Mouse (Mus musculus) kidney, adult 2 months (tissue): Measurements from ENCODE around the gene Gm21976. TPM values are rescaled to one million over a fixed set of nuclear protein-coding genes. Genes with fewer than 3 reads are reported as not detected.

Experiments used
- DNase-seq: peaks from one replicate; pipeline ENCODE4 v3.0.0; 2021
- H3K27ac ChIP-seq: fragments of 200-500 bp; 2 replicates; pipeline ENCODE4 v1.5.1; 2012; ENCODE audit warnings: low read depth, low read length, control low read depth, inconsistent platforms; ENCODE audit not compliant: insufficient read depth
- H3K27me3 ChIP-seq: fragments of 200-500 bp; replicated peaks from 2 replicates; pipeline ENCODE4 v1.6.1; 2012; ENCODE audit warnings: mild to moderate bottlenecking, moderate library complexity, low read length, inconsistent platforms; ENCODE audit not compliant: control insufficient read depth, insufficient read depth
- H3K36me3 ChIP-seq: fragments of 200-500 bp; 2 replicates; pipeline ENCODE4 v1.6.1; 2012; ENCODE audit warnings: mild to moderate bottlenecking, moderate library complexity, low read length, inconsistent platforms; ENCODE audit not compliant: control insufficient read depth, insufficient read depth
- H3K4me1 ChIP-seq: fragments of 200-500 bp; 2 replicates; pipeline ENCODE4 v1.6.1; 2011; ENCODE audit warnings: low read length; ENCODE audit not compliant: control insufficient read depth, insufficient read depth
- H3K4me3 ChIP-seq: fragments of 200-500 bp; 2 replicates; pipeline ENCODE4 v1.5.1; 2011; ENCODE audit warnings: mild to moderate bottlenecking, low read depth, low read length, control low read depth; ENCODE audit not compliant: insufficient read depth
- CTCF ChIP-seq: fragments of 200-500 bp; conservative IDR thresholded peaks from 2 replicates; pipeline ENCODE4 v1.5.1; 2011; ENCODE audit warnings: low read depth, mild to moderate bottlenecking, control low read depth, low read length, moderate library complexity, mixed read lengths; ENCODE audit not compliant: insufficient read depth, insufficient read length
- POLR2A ChIP-seq: fragments of 200-500 bp; IDR thresholded peaks from one replicate; pipeline ENCODE4 v1.6.1; 2011; ENCODE audit warnings: low read depth, low read length, control low read depth
- WGBS: fragments of 180-500 bp; shearing (Covaris S2); methylation state at CpG from one replicate; pipeline ENCODE4 v1.1.7; 2018; 5-methylcytosine and 5-hydroxymethylcytosine counted together
- polyA plus RNA-seq: library from polyadenylated mRNA; depleted of rRNA; stranded (reverse); fragments of >200 nt; gene quantifications from 2 replicates; pipeline ENCODE4 v1.2.3, GENCODE M21; 2012

The Gm21976 gene
- polyA plus RNA-seq, 1 experiment = not detected

- H3K4me3 ChIP-seq = no peak overlapping the region
- H3K36me3 ChIP-seq = no peaks in the 10 kb centered on the region
- no peaks in the 10 kb centered on the region for H3K4me1 ChIP-seq
- H3K27me3 ChIP-seq = 0 out of 2 replicates have a peak, but pooled peaks cover 2% of the 10 kb centered on the region
- WGBS = 51% methylated on average over 21 of the region's 21 CpGs
- H3K27ac ChIP-seq = no peak overlapping the region
- DNase-seq = peak; percentile 64
- no peak for TF ChIP-seq POLR2A
- peak; percentile 77 for TF ChIP-seq CTCF
Observed at GRCm38 (mm10) chr13:98298833-98299758, 19.4 kb downstream of the Gm21976 start.

- Histone ChIP-seq H3K27ac (no peak overlapping the region), H3K4me3 (no peak overlapping the region), H3K4me1 (no peaks in the 10 kb centered on the region), H3K36me3 (peaks cover 5% of the 10 kb centered on the region), H3K27me3 (no peaks in the 10 kb centered on the region)
- no peak for DNase-seq
- WGBS = 93% methylated on average over 9 of the region's 9 CpGs
- TF ChIP-seq CTCF = no peak
- TF ChIP-seq POLR2A = no peak
Observed at GRCm38 (mm10) chr13:98305257-98305656, 25.6 kb downstream of the Gm21976 start.

- H3K27me3 ChIP-seq = no peaks in the 10 kb centered on the region
- H3K4me3 ChIP-seq = no peak overlapping the region
- no peak for DNase-seq
- 34% methylated on average over 5 of the region's 5 CpGs for WGBS
- no peak overlapping the region for H3K27ac ChIP-seq
- peaks cover 12% of the 10 kb centered on the region for H3K36me3 ChIP-seq
- no peaks in the 10 kb centered on the region for H3K4me1 ChIP-seq
- TF ChIP-seq CTCF (no peak), POLR2A (no peak)
Observed at GRCm38 (mm10) chr13:98306393-98306792, 26.7 kb downstream of the Gm21976 start.

- H3K36me3 ChIP-seq = peaks cover 14% of the 10 kb centered on the region
- no peak overlapping the region for H3K27ac ChIP-seq
- no peaks in the 10 kb centered on the region for H3K4me1 ChIP-seq
- no peak for DNase-seq
- 45% methylated on average over 14 of the region's 14 CpGs for WGBS
- H3K4me3 ChIP-seq = no peak overlapping the region
- H3K27me3 ChIP-seq = no peaks in the 10 kb centered on the region
- TF ChIP-seq CTCF (no peak), POLR2A (no peak)
Observed at GRCm38 (mm10) chr13:98306852-98307475, 27.3 kb downstream of the Gm21976 start.

GRCm38 (mm10) chr13:98308004-98308403 is 28.3 kb downstream of the Gm21976 start:
- Histone ChIP-seq H3K27ac (no peak overlapping the region), H3K27me3 (no peaks in the 10 kb centered on the region), H3K4me1 (no peaks in the 10 kb centered on the region), H3K36me3 (peaks cover 21% of the 10 kb centered on the region), H3K4me3 (no peak overlapping the region)
- no peak for TF ChIP-seq POLR2A
- no peak for TF ChIP-seq CTCF
- 88% methylated on average over 5 of the region's 5 CpGs for WGBS
- no peak for DNase-seq

- H3K27me3 ChIP-seq = no peaks in the 10 kb centered on the region
- DNase-seq = no peak
- H3K27ac ChIP-seq = no peak overlapping the region
- WGBS = 76% methylated on average over 4 of the region's 4 CpGs
- H3K36me3 ChIP-seq = peaks cover 24% of the 10 kb centered on the region
- TF ChIP-seq CTCF (no peak), POLR2A (no peak)
- H3K4me3 ChIP-seq = no peak overlapping the region
- H3K4me1 ChIP-seq = no peaks in the 10 kb centered on the region; the same call in 1 of the 2 replicates
Observed at GRCm38 (mm10) chr13:98308724-98309123, 29.0 kb downstream of the Gm21976 start.

GRCm38 (mm10) chr13:98311597-98311996 is 31.9 kb downstream of the Gm21976 start:
- Histone ChIP-seq H3K27ac (no peak overlapping the region), H3K4me1 (peaks cover 4% of the 10 kb centered on the region; the same call in 1 of the 2 replicates), H3K27me3 (no peaks in the 10 kb centered on the region), H3K36me3 (peaks cover 24% of the 10 kb centered on the region), H3K4me3 (no peak overlapping the region)
- DNase-seq = no peak
- TF ChIP-seq CTCF = no peak
- WGBS = 91% methylated on average over 5 of the region's 5 CpGs
